Mouse (Mus musculus): ENCODE data around the gene Pard3b. TPM values are rescaled to one million over a fixed set of nuclear protein-coding genes. Genes with fewer than 3 reads are reported as not detected.

Pard3b gene
- polyA plus RNA-seq, 1 experiment from 2014 or later: 12.3 TPM

DNA sequence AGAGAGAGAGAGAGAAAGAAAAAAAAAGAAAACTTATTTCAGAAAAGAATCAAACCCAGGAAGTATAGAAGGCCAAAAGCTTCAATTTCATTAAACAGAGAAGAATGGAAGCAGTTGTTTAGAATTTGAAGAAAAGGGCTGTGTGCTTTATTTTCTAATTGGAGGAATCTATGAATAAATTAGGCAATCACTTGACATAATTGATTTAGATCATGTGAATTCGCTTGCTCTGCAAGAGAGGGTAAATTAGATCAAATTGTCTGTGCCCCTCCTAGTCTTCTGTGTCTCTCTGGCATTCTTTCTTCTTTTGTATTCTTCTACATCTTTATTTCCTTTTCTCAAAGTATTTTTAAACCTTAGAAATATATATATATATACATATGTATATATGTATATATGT is 616.3 kb downstream of the Pard3b start:
- WGBS: 89% methylated on average over 1 of the region's 1 CpGs
- H3K4me3 ChIP-seq (ENCODE audit: low read length): no peak overlapping the region
- no peak overlapping the region for H3K27ac ChIP-seq (ENCODE audit: low read length)
- H3K36me3 ChIP-seq (ENCODE audit: control insufficient read depth, insufficient read depth, low read length): no peaks in the 10 kb centered on the region
- H3K9ac ChIP-seq (ENCODE audit: low read length): no peak overlapping the region
- H3K27me3 ChIP-seq (ENCODE audit: control insufficient read depth, insufficient read depth, low read depth, low read length): no peaks in the 10 kb centered on the region
- H3K4me1 ChIP-seq (replicated peaks; ENCODE audit: control insufficient read depth, insufficient read depth, low read length): no peaks in the 10 kb centered on the region
- H3K9me3 ChIP-seq (ENCODE audit: control insufficient read depth, low read length): no peaks in the 10 kb centered on the region
- H3K4me2 ChIP-seq (ENCODE audit: low read depth, low read length): no peak overlapping the region
- ATAC-seq (ENCODE audit: low read depth): no peak

DNA sequence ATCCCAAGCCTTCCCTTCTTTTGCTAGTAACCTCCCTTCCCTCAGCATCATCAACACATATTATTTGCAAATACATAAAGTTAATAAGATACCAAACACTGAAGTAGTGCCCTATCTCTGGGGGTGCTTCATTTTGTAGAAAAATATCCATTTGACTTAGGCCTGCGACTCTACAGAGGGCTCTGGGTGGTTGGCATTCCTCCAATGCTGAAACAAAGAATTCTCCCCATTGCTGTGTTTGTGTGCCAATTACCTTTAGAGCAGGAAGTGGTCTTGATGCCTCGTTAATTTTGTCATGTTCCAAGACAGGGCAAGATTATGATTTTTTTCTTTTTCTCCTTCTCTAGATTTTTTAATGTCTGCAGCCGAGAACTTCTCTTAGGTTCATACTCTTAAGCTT is 637.8 kb downstream of the Pard3b start:
- Histone ChIP-seq H3K36me3 (ENCODE audit: control insufficient read depth, insufficient read depth, low read length) (no peaks in the 10 kb centered on the region), H3K4me3 (ENCODE audit: low read length) (no peak overlapping the region), H3K9me3 (ENCODE audit: control insufficient read depth, low read length) (no peaks in the 10 kb centered on the region), H3K4me2 (ENCODE audit: low read depth, low read length) (no peak overlapping the region), H3K4me1 (replicated peaks; ENCODE audit: control insufficient read depth, insufficient read depth, low read length) (no peaks in the 10 kb centered on the region), H3K27ac (ENCODE audit: low read length) (no peak overlapping the region), H3K9ac (ENCODE audit: low read length) (no peak overlapping the region), H3K27me3 (ENCODE audit: control insufficient read depth, insufficient read depth, low read depth, low read length) (no peaks in the 10 kb centered on the region)
- WGBS: 64% methylated on average over 3 of the region's 3 CpGs
- ATAC-seq (ENCODE audit: low read depth): no peak

DNA sequence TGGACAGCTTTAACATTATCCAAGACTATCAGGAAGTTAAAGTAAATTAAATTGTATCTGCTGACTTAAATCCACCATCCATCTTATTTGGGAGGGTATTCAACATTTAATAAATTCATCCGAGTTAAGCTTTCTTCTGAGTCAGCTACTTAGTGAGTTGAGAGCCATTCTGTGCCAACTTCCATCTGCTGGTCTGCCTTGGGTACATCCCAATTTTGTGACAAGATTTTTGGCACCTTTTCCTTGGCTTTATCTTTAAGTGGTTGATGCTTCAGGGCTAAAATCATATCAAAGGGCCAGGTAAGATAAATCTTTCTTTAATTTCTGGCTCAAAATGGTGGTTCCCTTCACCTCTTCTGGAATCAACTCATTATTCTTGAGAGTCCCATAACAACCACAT is 640.0 kb downstream of the Pard3b start:
- H3K36me3 ChIP-seq (ENCODE audit: control insufficient read depth, insufficient read depth, low read length): no peaks in the 10 kb centered on the region
- WGBS: 62% methylated on average over 1 of the region's 1 CpGs
- H3K9me3 ChIP-seq (ENCODE audit: control insufficient read depth, low read length): no peaks in the 10 kb centered on the region
- no peaks in the 10 kb centered on the region for H3K27me3 ChIP-seq (ENCODE audit: control insufficient read depth, insufficient read depth, low read depth, low read length)
- H3K4me3 ChIP-seq (ENCODE audit: low read length): no peak overlapping the region
- no peak overlapping the region for H3K4me2 ChIP-seq (ENCODE audit: low read depth, low read length)
- no peak overlapping the region for H3K27ac ChIP-seq (ENCODE audit: low read length)
- H3K4me1 ChIP-seq (replicated peaks; ENCODE audit: control insufficient read depth, insufficient read depth, low read length): no peaks in the 10 kb centered on the region
- ATAC-seq (ENCODE audit: low read depth): no peak
- H3K9ac ChIP-seq (ENCODE audit: low read length): no peak overlapping the region

- ATAC-seq (ENCODE audit: low read depth): no peak
- Histone ChIP-seq H3K27me3 (ENCODE audit: control insufficient read depth, insufficient read depth, low read depth, low read length) (no peaks in the 10 kb centered on the region), H3K27ac (ENCODE audit: low read length) (no peak overlapping the region)
Measured at GRCm38 (mm10) chr1:62280586-62280985, 642.0 kb downstream of the Pard3b start.

GRCm38 (mm10) chr1:62282835-62283234 is 644.2 kb downstream of the Pard3b start:
- no peak for ATAC-seq (ENCODE audit: low read depth)

More at GRCm38 (mm10) chr1:62280586-62280985, 642.0 kb downstream of the Pard3b start:
- no peaks in the 10 kb centered on the region for H3K4me1 ChIP-seq (replicated peaks; ENCODE audit: control insufficient read depth, insufficient read depth, low read length)
- H3K4me3 ChIP-seq (ENCODE audit: low read length): no peak overlapping the region
- H3K9me3 ChIP-seq (ENCODE audit: control insufficient read depth, low read length): no peaks in the 10 kb centered on the region
- no peak overlapping the region for H3K4me2 ChIP-seq (ENCODE audit: low read depth, low read length)
- H3K9ac ChIP-seq (ENCODE audit: low read length): no peak overlapping the region
- no peaks in the 10 kb centered on the region for H3K36me3 ChIP-seq (ENCODE audit: control insufficient read depth, insufficient read depth, low read length)

GRCm38 (mm10) chr1:62283624-62284023 is 645.0 kb downstream of the Pard3b start:
- ATAC-seq (ENCODE audit: low read depth): no peak
- WGBS: 96% methylated on average over 2 of the region's 2 CpGs
- H3K4me3 ChIP-seq (ENCODE audit: low read length): no peak overlapping the region

More at GRCm38 (mm10) chr1:62282835-62283234, 644.2 kb downstream of the Pard3b start:
- 57% methylated on average over 6 of the region's 6 CpGs for WGBS
- Histone ChIP-seq H3K9ac (ENCODE audit: low read length) (no peak overlapping the region), H3K4me3 (ENCODE audit: low read length) (no peak overlapping the region), H3K36me3 (ENCODE audit: control insufficient read depth, insufficient read depth, low read length) (no peaks in the 10 kb centered on the region), H3K9me3 (ENCODE audit: control insufficient read depth, low read length) (no peaks in the 10 kb centered on the region), H3K27ac (ENCODE audit: low read length) (no peak overlapping the region), H3K4me1 (replicated peaks; ENCODE audit: control insufficient read depth, insufficient read depth, low read length) (no peaks in the 10 kb centered on the region), H3K4me2 (ENCODE audit: low read depth, low read length) (no peak overlapping the region), H3K27me3 (ENCODE audit: control insufficient read depth, insufficient read depth, low read depth, low read length) (no peaks in the 10 kb centered on the region)

GRCm38 (mm10) chr1:62309376-62309775 is 670.8 kb downstream of the Pard3b start:
- no peak overlapping the region for H3K27ac ChIP-seq (ENCODE audit: low read length)
- no peak overlapping the region for H3K4me2 ChIP-seq (ENCODE audit: low read depth, low read length)
- no peak overlapping the region for H3K9ac ChIP-seq (ENCODE audit: low read length)
- no peaks in the 10 kb centered on the region for H3K36me3 ChIP-seq (ENCODE audit: control insufficient read depth, insufficient read depth, low read length)
- H3K27me3 ChIP-seq (ENCODE audit: control insufficient read depth, insufficient read depth, low read depth, low read length): no peaks in the 10 kb centered on the region
- H3K4me3 ChIP-seq (ENCODE audit: low read length): no peak overlapping the region
- H3K4me1 ChIP-seq (replicated peaks; ENCODE audit: control insufficient read depth, insufficient read depth, low read length): no peaks in the 10 kb centered on the region
- 68% methylated on average over 6 of the region's 6 CpGs for WGBS
- no peaks in the 10 kb centered on the region for H3K9me3 ChIP-seq (ENCODE audit: control insufficient read depth, low read length)
- ATAC-seq (ENCODE audit: low read depth): no peak

More at GRCm38 (mm10) chr1:62283624-62284023, 645.0 kb downstream of the Pard3b start:
- Histone ChIP-seq H3K27me3 (ENCODE audit: control insufficient read depth, insufficient read depth, low read depth, low read length) (no peaks in the 10 kb centered on the region), H3K9ac (ENCODE audit: low read length) (no peak overlapping the region), H3K27ac (ENCODE audit: low read length) (no peak overlapping the region), H3K36me3 (ENCODE audit: control insufficient read depth, insufficient read depth, low read length) (no peaks in the 10 kb centered on the region), H3K4me1 (replicated peaks; ENCODE audit: control insufficient read depth, insufficient read depth, low read length) (no peaks in the 10 kb centered on the region), H3K4me2 (ENCODE audit: low read depth, low read length) (no peak overlapping the region), H3K9me3 (ENCODE audit: control insufficient read depth, low read length) (no peaks in the 10 kb centered on the region)

DNA sequence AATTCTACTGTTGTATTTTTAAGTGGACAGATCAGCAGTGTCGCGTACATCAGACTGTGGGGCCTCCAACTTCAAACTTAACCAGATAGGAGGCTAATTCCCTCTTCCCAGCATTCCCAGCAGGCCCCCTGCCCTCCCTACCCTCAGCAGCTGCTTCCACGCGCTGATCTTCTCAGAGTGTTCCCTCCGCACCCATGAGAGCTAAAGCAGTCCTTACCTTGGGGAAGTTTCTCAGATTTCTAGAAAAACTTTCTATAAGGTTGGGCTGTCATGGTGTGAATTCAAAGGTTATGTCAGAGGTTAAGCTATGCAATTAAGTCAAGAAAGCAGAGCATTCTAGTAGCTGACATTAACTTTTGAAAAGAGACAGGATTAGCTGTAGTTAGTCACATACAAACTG is 686.6 kb downstream of the Pard3b start:
- no peak overlapping the region for H3K9ac ChIP-seq (ENCODE audit: low read length)
- no peak for ATAC-seq (ENCODE audit: low read depth)
- H3K27me3 ChIP-seq (ENCODE audit: control insufficient read depth, insufficient read depth, low read depth, low read length): no peaks in the 10 kb centered on the region
- peaks cover 8% of the 10 kb centered on the region; the same call in 1 of the 2 replicates for H3K4me1 ChIP-seq (replicated peaks; ENCODE audit: control insufficient read depth, insufficient read depth, low read length)
- no peaks in the 10 kb centered on the region for H3K9me3 ChIP-seq (ENCODE audit: control insufficient read depth, low read length)
- no peak overlapping the region for H3K4me2 ChIP-seq (ENCODE audit: low read depth, low read length)
- H3K27ac ChIP-seq (ENCODE audit: low read length): no peak overlapping the region
- 72% methylated on average over 5 of the region's 5 CpGs for WGBS
- H3K4me3 ChIP-seq (ENCODE audit: low read length): no peak overlapping the region
- no peaks in the 10 kb centered on the region for H3K36me3 ChIP-seq (ENCODE audit: control insufficient read depth, insufficient read depth, low read length)

GRCm38 (mm10) chr1:62327743-62328142 is 689.1 kb downstream of the Pard3b start:
- no peaks in the 10 kb centered on the region for H3K36me3 ChIP-seq (ENCODE audit: control insufficient read depth, insufficient read depth, low read length)
- H3K9ac ChIP-seq (ENCODE audit: low read length): no peak overlapping the region
- H3K4me2 ChIP-seq (ENCODE audit: low read depth, low read length): no peak overlapping the region
- WGBS: 65% methylated on average over 5 of the region's 5 CpGs
- 0 out of 2 replicates have a peak, but pooled peaks have one; percentile 34 for ATAC-seq (ENCODE audit: low read depth)
- no peaks in the 10 kb centered on the region for H3K27me3 ChIP-seq (ENCODE audit: control insufficient read depth, insufficient read depth, low read depth, low read length)
- H3K4me1 ChIP-seq (replicated peaks; ENCODE audit: control insufficient read depth, insufficient read depth, low read length): peaks cover 8% of the 10 kb centered on the region; the same call in 1 of the 2 replicates
- no peak overlapping the region for H3K4me3 ChIP-seq (ENCODE audit: low read length)
- no peak overlapping the region for H3K27ac ChIP-seq (ENCODE audit: low read length)
- no peaks in the 10 kb centered on the region for H3K9me3 ChIP-seq (ENCODE audit: control insufficient read depth, low read length)

DNA sequence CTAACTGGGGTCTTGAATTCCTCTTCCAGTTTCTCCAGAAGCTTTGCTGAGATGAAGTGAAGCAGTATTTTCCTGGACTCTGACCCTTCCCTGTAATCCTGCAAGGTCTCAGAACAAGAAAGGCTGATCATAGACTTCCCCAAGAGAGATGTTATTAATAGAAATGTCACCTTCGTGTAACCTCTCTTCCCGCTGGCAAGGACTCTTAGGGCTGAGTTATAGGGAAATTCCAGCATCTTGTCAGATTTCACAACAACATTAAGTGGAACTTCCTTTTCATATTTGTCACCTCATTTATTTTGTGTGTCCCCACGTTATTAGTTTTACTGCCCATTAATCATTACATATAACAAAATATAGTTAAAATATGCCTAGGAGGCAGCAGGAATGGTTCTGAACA is 690.2 kb downstream of the Pard3b start:
- Histone ChIP-seq H3K9ac (ENCODE audit: low read length) (no peak overlapping the region), H3K36me3 (ENCODE audit: control insufficient read depth, insufficient read depth, low read length) (no peaks in the 10 kb centered on the region), H3K27me3 (ENCODE audit: control insufficient read depth, insufficient read depth, low read depth, low read length) (no peaks in the 10 kb centered on the region), H3K4me1 (replicated peaks; ENCODE audit: control insufficient read depth, insufficient read depth, low read length) (peaks cover 15% of the 10 kb centered on the region), H3K9me3 (ENCODE audit: control insufficient read depth, low read length) (no peaks in the 10 kb centered on the region), H3K4me3 (ENCODE audit: low read length) (no peak overlapping the region), H3K27ac (ENCODE audit: low read length) (no peak overlapping the region), H3K4me2 (ENCODE audit: low read depth, low read length) (no peak overlapping the region)
- peak; percentile 89 for ATAC-seq (ENCODE audit: low read depth)
- WGBS: 18% methylated on average over 3 of the region's 3 CpGs

Measured in lung, embryonic 16.5 days (tissue).